Mouse (Mus musculus) forebrain, postnatal 0 days (tissue): Measurements from ENCODE around the gene Lsm14b. TPM values are rescaled to one million over a fixed set of nuclear protein-coding genes. Genes with fewer than 3 reads are reported as not detected.

ENCODE experiments used
- ATAC-seq: fragments of 200-750 bp; cut with Nextera tagmentation; 2 replicates; pipeline ENCODE4 v1.8.0; 2017; ENCODE audit warnings: mild to moderate bottlenecking, moderate library complexity
- DNase-seq: peaks from one replicate; pipeline ENCODE4 v3.0.0-alpha.2; 2015
- H3K27ac ChIP-seq: fragments of 300-500 bp; sonication (generic); 2 replicates; pipeline ENCODE4 v1.5.1; 2014; ENCODE audit warnings: low read depth, mild to moderate bottlenecking, antibody characterized with exemption, low read length, moderate library complexity, mixed read lengths
- H3K27me3 ChIP-seq: fragments of 300-500 bp; sonication (generic); 2 replicates; pipeline ENCODE4 v1.6.1; 2014; ENCODE audit warnings: mild to moderate bottlenecking, low read length, mixed read lengths; ENCODE audit not compliant: insufficient read depth
- H3K36me3 ChIP-seq: fragments of 300-500 bp; sonication (generic); 2 replicates; pipeline ENCODE4 v1.6.1; 2014; ENCODE audit warnings: mild to moderate bottlenecking, moderate library complexity; ENCODE audit not compliant: insufficient read depth
- H3K4me1 ChIP-seq: fragments of 300-500 bp; sonication (generic); 2 replicates; pipeline ENCODE4 v1.6.1; 2014; ENCODE audit warnings: antibody characterized with exemption; ENCODE audit not compliant: insufficient read depth
- H3K4me2 ChIP-seq: fragments of 300-500 bp; sonication (generic); 2 replicates; pipeline ENCODE4 v1.6.1; 2014; ENCODE audit warnings: low read depth, mild to moderate bottlenecking, moderate library complexity
- H3K4me3 ChIP-seq: fragments of 300-500 bp; sonication (generic); 2 replicates; pipeline ENCODE4 v1.5.1; 2014; ENCODE audit warnings: low read depth, low read length, mixed read lengths
- H3K9ac ChIP-seq: fragments of 300-500 bp; sonication (generic); 2 replicates; pipeline ENCODE4 v1.6.1; 2014; ENCODE audit warnings: mild to moderate bottlenecking
- H3K9me3 ChIP-seq: fragments of 300-500 bp; sonication (generic); 2 replicates; pipeline ENCODE4 v1.6.1; 2016; ENCODE audit warnings: low read length
- CTCF ChIP-seq: sonication (generic); IDR thresholded peaks from 2 replicates; pipeline ENCODE4 v1.5.1; 2016; ENCODE audit warnings: antibody characterized with exemption, control low read depth, low read depth
- WGBS: fragments of 180-500 bp; shearing (Covaris S2); extraction: QIAGEN DNeasy Blood & Tissue Kit; methylation state at CpG from one replicate; pipeline ENCODE4 v1.1.7; 2014; 5-methylcytosine and 5-hydroxymethylcytosine counted together
- polyA plus RNA-seq: library from polyadenylated mRNA; unstranded; fragments of >200 nt; fragmentation: Nextera tagmentation; extraction: Ambion mirVana; gene quantifications from 2 replicates; pipeline ENCODE4 v1.2.1, GENCODE M21; 2015
- total RNA-seq: library from RNA; depleted of rRNA; stranded (reverse); fragments of >200 nt; gene quantifications from 2 replicates; pipeline ENCODE4 v1.2.3, GENCODE M21; 2014

Gene Lsm14b
- total and polyA plus RNA-seq, 2 experiments from 2014 or later = 24.8 to 162 TPM

DNA sequence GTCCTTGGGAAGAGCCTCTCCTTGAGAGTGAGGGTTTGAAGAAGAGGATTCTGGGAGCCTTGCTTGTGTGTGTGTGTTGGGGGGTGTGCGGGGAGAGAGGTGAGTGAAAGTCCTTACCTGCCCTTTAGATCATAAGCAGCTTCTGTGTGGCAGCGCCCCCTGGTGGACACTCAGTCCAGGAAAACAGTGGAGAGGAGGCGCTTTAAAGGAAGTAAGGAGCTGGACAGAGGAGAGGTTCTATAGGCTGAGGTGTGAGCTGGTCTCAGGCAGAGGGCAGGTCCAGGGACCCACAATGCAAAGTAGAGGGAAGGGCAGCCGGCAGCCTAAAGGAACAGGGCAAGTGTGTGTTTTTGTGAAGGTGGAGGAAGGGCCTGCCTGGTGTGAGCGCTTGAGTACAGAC is 26.2 kb downstream of the Lsm14b start:
- Histone ChIP-seq H3K4me3 (no peak overlapping the region), H3K36me3 (peaks cover 45% of the 10 kb centered on the region), H3K4me1 (no peaks in the 10 kb centered on the region), H3K9me3 (no peaks in the 10 kb centered on the region), H3K27ac (no peak overlapping the region), H3K27me3 (no peaks in the 10 kb centered on the region), H3K4me2 (no peak overlapping the region), H3K9ac (no peak overlapping the region)
- DNase-seq = peak; percentile 80
- TF ChIP-seq CTCF = peak; percentile 95
- peak; percentile 49 for ATAC-seq
- 27% methylated on average over 5 of the region's 5 CpGs for WGBS

DNA sequence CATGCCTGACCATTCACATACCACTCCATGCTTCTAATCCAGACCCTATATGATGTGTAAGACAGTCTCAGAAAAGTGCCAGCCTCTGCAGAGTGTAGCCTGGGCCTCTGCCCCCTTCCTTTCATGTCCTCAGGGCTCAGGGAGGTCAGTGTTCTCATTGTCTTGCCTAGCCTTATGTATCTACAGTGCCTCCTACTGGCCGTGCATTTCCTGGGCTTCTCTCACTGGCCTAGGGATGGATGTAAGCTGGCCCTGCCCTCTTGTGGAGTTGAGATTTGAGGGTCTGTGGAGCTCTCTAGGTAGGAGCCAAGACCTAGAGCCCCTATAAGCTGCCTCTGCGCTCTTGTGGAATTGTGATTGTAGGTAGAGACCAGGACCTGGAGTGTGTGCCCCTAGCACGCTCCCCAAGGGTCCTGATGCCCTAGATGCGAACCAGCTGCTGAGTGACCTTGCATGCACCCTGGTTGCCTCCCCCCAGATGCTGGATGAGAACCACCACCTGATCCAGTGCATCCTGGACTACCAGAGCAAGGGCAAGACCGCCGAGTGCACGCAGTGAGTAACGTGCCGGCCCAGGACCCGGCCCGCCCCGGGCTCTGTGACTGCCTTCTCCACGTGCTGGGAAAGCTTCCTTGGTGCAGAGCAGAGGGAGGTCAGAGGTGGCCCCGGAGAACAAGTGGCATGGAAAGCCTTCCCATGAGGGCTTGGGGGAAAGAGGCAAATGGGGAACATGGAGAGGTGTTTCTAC is 27.4 kb downstream of the Lsm14b start:
- Histone ChIP-seq H3K4me2 (no peak overlapping the region), H3K9ac (no peak overlapping the region), H3K36me3 (peaks cover 51% of the 10 kb centered on the region), H3K27me3 (no peaks in the 10 kb centered on the region), H3K4me3 (no peak overlapping the region), H3K9me3 (no peaks in the 10 kb centered on the region), H3K4me1 (no peaks in the 10 kb centered on the region), H3K27ac (no peak overlapping the region)
- TF ChIP-seq CTCF = peak; percentile 47
- WGBS = 92% methylated on average over 14 of the region's 14 CpGs
- DNase-seq (no peak), ATAC-seq (no peak)

- no peak overlapping the region for H3K9ac ChIP-seq
- no peak for TF ChIP-seq CTCF
- H3K27ac ChIP-seq = no peak overlapping the region
- no peak overlapping the region for H3K4me2 ChIP-seq
- 96% methylated on average over 9 of the region's 9 CpGs for WGBS
- no peak for DNase-seq
- no peak overlapping the region for H3K4me3 ChIP-seq
- H3K27me3 ChIP-seq = no peaks in the 10 kb centered on the region
- H3K9me3 ChIP-seq = no peaks in the 10 kb centered on the region
- no peaks in the 10 kb centered on the region for H3K4me1 ChIP-seq
- ATAC-seq = no peak
- peaks cover 59% of the 10 kb centered on the region for H3K36me3 ChIP-seq
Measured at GRCm38 (mm10) chr2:180053001-180053400, 28.2 kb downstream of the Lsm14b start.

GRCm38 (mm10) chr2:180063338-180064131 is 38.7 kb downstream of the Lsm14b start:
- TF ChIP-seq CTCF = no peak
- no peak overlapping the region for H3K4me3 ChIP-seq
- no peak overlapping the region for H3K9ac ChIP-seq
- H3K27ac ChIP-seq = no peak overlapping the region
- 96% methylated on average over 11 of the region's 11 CpGs for WGBS
- ATAC-seq = no peak
- H3K36me3 ChIP-seq = peaks cover 70% of the 10 kb centered on the region
- H3K4me2 ChIP-seq = no peak overlapping the region
- no peaks in the 10 kb centered on the region for H3K27me3 ChIP-seq
- no peaks in the 10 kb centered on the region for H3K9me3 ChIP-seq
- DNase-seq = no peak
- H3K4me1 ChIP-seq = no peaks in the 10 kb centered on the region

DNA sequence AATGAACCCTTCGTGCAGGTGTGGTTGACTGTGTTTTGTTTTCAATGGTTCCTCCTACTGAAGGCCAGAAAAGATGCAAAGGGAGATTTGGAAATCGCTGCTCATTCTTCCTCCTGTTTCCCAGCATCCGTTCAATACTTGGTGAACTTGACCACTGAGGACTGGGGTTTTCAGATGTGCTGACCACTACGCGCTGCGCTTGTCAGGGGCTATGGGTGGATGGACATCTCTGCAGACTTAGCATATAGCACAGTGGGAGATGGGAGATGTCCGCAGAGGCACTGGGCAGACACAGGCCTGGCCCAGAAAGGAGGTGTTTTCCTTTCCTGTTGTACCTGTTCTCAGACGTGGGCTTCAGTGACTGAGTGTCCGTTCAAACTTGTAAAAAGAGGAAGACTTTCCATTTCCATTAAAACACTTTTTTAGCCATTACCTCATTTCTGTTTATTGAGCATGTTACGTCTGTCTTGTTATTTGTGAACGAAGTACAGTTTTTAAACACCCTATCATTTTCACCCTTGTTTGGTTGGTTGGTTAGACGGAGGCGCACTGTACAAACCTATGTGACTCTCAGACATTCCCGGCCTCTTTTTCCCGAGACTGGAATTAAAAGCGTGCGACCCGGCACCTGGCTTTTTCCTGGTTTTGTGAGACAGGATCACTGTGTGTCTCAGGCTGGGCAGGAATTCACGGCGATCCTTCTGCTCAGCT is 45.1 kb downstream of the Lsm14b start:
- H3K4me2 ChIP-seq = peak overlapping the region; percentile 63
- peak overlapping the region; percentile 58 for H3K4me3 ChIP-seq
- peak overlapping the region; percentile 70 for H3K9ac ChIP-seq
- peaks cover 16% of the 10 kb centered on the region for H3K36me3 ChIP-seq
- ATAC-seq (peak; percentile 70), DNase-seq (no peak)
- TF ChIP-seq CTCF = no peak
- no peaks in the 10 kb centered on the region for H3K9me3 ChIP-seq
- peak overlapping the region; percentile 90 for H3K27ac ChIP-seq
- 34% methylated on average over 20 of the region's 20 CpGs for WGBS
- H3K4me1 ChIP-seq = peaks cover 5% of the 10 kb centered on the region; the same call in 1 of the 2 replicates
- no peaks in the 10 kb centered on the region for H3K27me3 ChIP-seq

- Histone ChIP-seq H3K4me2 (peak within 1 kb of the TSS; percentile 63), H3K4me1 (peaks cover 5% of the 10 kb centered on the region; the same call in 1 of the 2 replicates), H3K27ac (peak within 1 kb of the TSS; percentile 90), H3K27me3 (no peaks in the 10 kb centered on the region), H3K4me3 (peak within 1 kb of the TSS; percentile 58), H3K36me3 (peaks cover 16% of the 10 kb centered on the region), H3K9me3 (no peaks in the 10 kb centered on the region), H3K9ac (peak within 1 kb of the TSS; percentile 70)
- 3% methylated on average over 58 of the region's 58 CpGs for WGBS
- DNase-seq (peak; percentile 97), ATAC-seq (peak; percentile 98)
- TF ChIP-seq CTCF = peak; percentile 35
Measured at GRCm38 (mm10) chr2:180070481-180071453, 46.0 kb downstream of the Lsm14b start, which contains the start of gene Mtg2. Mtg2 (plus strand) TSS chr2:180070588.
